In the genomic region with DNA sequence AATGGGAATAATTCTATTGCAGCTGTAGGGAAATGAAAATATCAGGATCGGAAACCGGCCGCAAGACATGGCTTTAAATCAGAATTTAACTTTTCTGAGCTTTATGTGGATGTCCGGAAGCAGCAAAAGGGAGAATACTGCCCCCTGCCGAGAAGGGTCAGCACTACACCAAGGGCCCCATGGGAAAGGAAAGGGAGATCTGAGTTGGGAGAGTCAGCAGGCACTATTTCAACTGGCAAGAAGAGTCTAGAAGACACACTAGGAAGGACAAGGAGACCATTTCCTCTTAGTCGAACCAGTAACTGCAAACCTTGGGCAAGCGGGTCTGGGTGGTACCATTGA, we compare ENCODE assay signal across 8 mouse cellular contexts. TPM values are rescaled to one million over a fixed set of nuclear protein-coding genes. Genes with fewer than 3 reads are reported as not detected.
DNase-seq lines count a peak whose midpoint lies in the region; ATAC-seq lines count a peak whose summit lies in the region.

No protein-coding gene starts in this region.

- peak; percentile 96 for DNase-seq in NIH3T3 (ENCODE audit: low read depth)
- DNase-seq in cerebellum, postnatal 10 days = peak; percentile 91 to 95
- DNase-seq in frontal cortex, postnatal 14 days (ENCODE audit: low spot score in 2 of 2) = peak; percentile 66 to 82
- peak; percentile 82 to 84 for DNase-seq in layer of hippocampus, postnatal 14 days (ENCODE audit: low spot score in 2 of 2)
- peak; percentile 84 for DNase-seq in lung, postnatal 14 days
- DNase-seq in ovary, postnatal 36 days (ENCODE audit: low spot score) = peak; percentile 72
- DNase-seq in thymus, postnatal 25 days = peak; percentile 87

- peak overlapping the region; percentile 76 for H3K4me3 ChIP-seq in hindbrain, embryonic 13.5 days

- 3% methylated on average over 7 of the region's 7 CpGs for WGBS in hindbrain, embryonic 13.5 days

- H3K27me3 ChIP-seq in hindbrain, embryonic 13.5 days = no peaks in the 10 kb centered on the region

- no peak for ATAC-seq in hindbrain, embryonic 13.5 days (ENCODE audit: low FRiP score)

- H3K9ac ChIP-seq in hindbrain, embryonic 13.5 days = peak overlapping the region; percentile 91; the same call in 1 of the 2 replicates

- peak overlapping the region; percentile 81 for H3K4me2 ChIP-seq in hindbrain, embryonic 13.5 days

- no peaks in the 10 kb centered on the region for H3K9me3 ChIP-seq in hindbrain, embryonic 13.5 days

- H3K4me1 ChIP-seq in hindbrain, embryonic 13.5 days (replicated peaks) = peaks cover 38% of the 10 kb centered on the region

- peak overlapping the region; percentile 95 for H3K27ac ChIP-seq in hindbrain, embryonic 13.5 days

- peaks cover 14% of the 10 kb centered on the region for H3K36me3 ChIP-seq in hindbrain, embryonic 13.5 days

RNA-seq across cellular contexts. Expression of a gene that starts 0.8 kb away (rescaled TPM):
- 5.8 and 6.7 TPM in 2 replicates for polyA plus RNA-seq in hindbrain, embryonic 13.5 days (2015; fragmentation: Nextera tagmentation; extraction: Ambion mirVana)
- total RNA-seq in layer of hippocampus, postnatal 14 days (2021) = 10 to 100 TPM; 76.4 to 77.5 TPM

RNA-seq across cellular contexts. Expression of a gene that starts 24.2 kb away (rescaled TPM):
- polyA plus RNA-seq in hindbrain, embryonic 13.5 days (2015; fragmentation: Nextera tagmentation; extraction: Ambion mirVana) = 47.5 and 50.1 TPM in 2 replicates
- total RNA-seq in layer of hippocampus, postnatal 14 days (2021) = 10 to 100 TPM; 59.4 to 60.1 TPM

RNA-seq across cellular contexts. Expression of a gene that starts 38.8 kb away (rescaled TPM):
- 1.5 and 1.6 TPM in 2 replicates for polyA plus RNA-seq in hindbrain, embryonic 13.5 days (2015; fragmentation: Nextera tagmentation; extraction: Ambion mirVana)
- total RNA-seq in layer of hippocampus, postnatal 14 days (2021) = 1 to 10 TPM; 2.7 to 3.7 TPM

RNA-seq across cellular contexts. Expression of a gene that starts 47.8 kb away (rescaled TPM):
- polyA plus RNA-seq in hindbrain, embryonic 13.5 days (2015; fragmentation: Nextera tagmentation; extraction: Ambion mirVana) = 0.31 and 0.68 TPM in 2 replicates
- total RNA-seq in layer of hippocampus, postnatal 14 days (2021) = under 1 TPM; 0.57 to 0.71 TPM
